Mouse (Mus musculus) thymus, postnatal 0 days (tissue): Measurements from ENCODE around the gene Gm4792. TPM values are rescaled to one million over a fixed set of nuclear protein-coding genes. Genes with fewer than 3 reads are reported as not detected.

Source experiments
- DNase-seq: peaks from one replicate; pipeline ENCODE4 v3.0.0-alpha.2; 2015; ENCODE audit warnings: low spot score
- polyA plus RNA-seq: library from polyadenylated mRNA; unstranded; fragments of >200 nt; fragmentation: Nextera tagmentation; extraction: Ambion mirVana; gene quantifications from 2 replicates; pipeline ENCODE4 v1.2.1, GENCODE M21; 2015

Gm4792 gene
- polyA plus RNA-seq, 1 experiment from 2014 or later: not detected

- DNase-seq: no peak
Observed at GRCm38 (mm10) chr10:94304064-94304657, 5.7 kb upstream of the Gm4792 start.

GRCm38 (mm10) chr10:94299301-94299700 lies 798 bp upstream of the Gm4792 start:
- DNase-seq: no peak

- no peak for DNase-seq
Observed at GRCm38 (mm10) chr10:94295923-94296605, 2.4 kb downstream of the Gm4792 start.

GRCm38 (mm10) chr10:94294933-94295750 lies 3.4 kb downstream of the Gm4792 start:
- DNase-seq: no peak

- DNase-seq: no peak
Observed at GRCm38 (mm10) chr10:94294437-94294836, 4.1 kb downstream of the Gm4792 start.

- DNase-seq: no peak
Observed at GRCm38 (mm10) chr10:94282797-94283196, 15.7 kb downstream of the Gm4792 start.

GRCm38 (mm10) chr10:94282179-94282578 lies 16.3 kb downstream of the Gm4792 start:
- no peak for DNase-seq

GRCm38 (mm10) chr10:94276511-94276910 lies 22.0 kb downstream of the Gm4792 start:
- no peak for DNase-seq

GRCm38 (mm10) chr10:94275321-94275720 lies 23.2 kb downstream of the Gm4792 start:
- DNase-seq: no peak

- no peak for DNase-seq
Observed at GRCm38 (mm10) chr10:94265656-94266542, 32.6 kb downstream of the Gm4792 start.

GRCm38 (mm10) chr10:94263211-94263610 lies 35.3 kb downstream of the Gm4792 start:
- DNase-seq: no peak

GRCm38 (mm10) chr10:94262646-94263045 lies 35.9 kb downstream of the Gm4792 start:
- DNase-seq: no peak

GRCm38 (mm10) chr10:94260544-94260943 lies 38.0 kb downstream of the Gm4792 start:
- DNase-seq: no peak

- peak; percentile 32 for DNase-seq
Observed at GRCm38 (mm10) chr10:94256518-94256917, 42.0 kb downstream of the Gm4792 start.

- no peak for DNase-seq
Observed at GRCm38 (mm10) chr10:94255744-94256143, 42.8 kb downstream of the Gm4792 start.

GRCm38 (mm10) chr10:94254766-94255165 lies 43.7 kb downstream of the Gm4792 start:
- no peak for DNase-seq

- no peak for DNase-seq
Observed at GRCm38 (mm10) chr10:94253260-94253807, 45.2 kb downstream of the Gm4792 start.

GRCm38 (mm10) chr10:94249575-94250456 lies 48.7 kb downstream of the Gm4792 start:
- DNase-seq: no peak

- DNase-seq: no peak
Observed at GRCm38 (mm10) chr10:94247748-94248349, 50.7 kb downstream of the Gm4792 start.
